Mouse (Mus musculus): ENCODE measurements around the gene Cryzl2.

DNA sequence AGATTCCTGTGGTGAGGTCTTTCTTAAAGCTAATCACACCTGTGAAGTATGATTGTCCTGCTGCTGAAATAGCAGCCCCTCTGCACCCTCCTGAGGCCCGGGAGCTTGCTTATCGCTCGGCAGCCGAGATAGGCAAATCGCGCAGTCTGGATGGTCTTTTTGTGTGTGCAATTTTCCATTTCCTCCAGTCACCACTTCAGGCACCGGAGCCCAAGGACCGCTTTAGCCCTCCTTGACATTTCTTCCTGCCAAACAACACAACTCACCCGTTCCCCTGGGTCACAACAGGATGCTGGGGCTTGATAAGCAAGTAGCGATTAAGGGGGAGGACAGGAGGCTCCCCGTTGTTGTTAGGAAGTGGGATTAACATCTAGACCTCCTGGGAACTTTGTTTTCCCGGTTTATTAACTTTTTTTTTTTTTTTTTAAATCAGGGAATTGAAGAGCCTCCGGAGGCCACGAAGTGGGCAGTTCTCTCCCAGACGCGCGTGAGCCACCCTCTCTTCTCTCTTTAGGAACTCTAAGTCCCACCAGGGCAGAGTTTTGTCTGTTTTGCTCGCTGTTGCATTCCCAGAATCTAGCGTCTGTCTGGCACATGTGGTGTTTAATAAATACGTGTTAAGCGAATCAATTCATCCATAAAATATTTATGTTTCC is 8.3 kb upstream of the Cryzl2 start:
- peak; percentile 94 for TF ChIP-seq EP300 (IDR thresholded peaks at IDR 0.05; ENCODE audit: low read depth)
- no peak for TF ChIP-seq CTCF (IDR thresholded peaks at IDR 0.05; ENCODE audit: low read depth)

Measured in heart, postnatal 0 days (tissue).